Mouse (Mus musculus) gastrocnemius, postnatal 4 days (tissue): Measurements from ENCODE around the gene Fmo4. TPM values are rescaled to one million over a fixed set of nuclear protein-coding genes. Genes with fewer than 3 reads are reported as not detected.
"Not testable (repeated sequence)": the region's sequence is repeated elsewhere in the genome, so short reads cannot be mapped to it uniquely, and the experiment has no call there.

Experiments used
- DNase-seq, 2 experiments: peaks; one replicate each; pipeline ENCODE4 v3.0.0; 2021 to 2022; ENCODE audit warnings: low spot score in 2 of 2, mixed read lengths in 2 of 2
- total RNA-seq, 2 experiments: library from RNA; stranded (reverse); gene quantifications; 2 replicates each; pipeline ENCODE4 v1.2.3; 2021

The Fmo4 gene
- total RNA-seq, 2 experiments from 2014 or later, result 0.15 TPM; not detected in 1

- DNase-seq, result no peak
Observed at GRCm38 (mm10) chr1:162796441-162796840, 17.3 kb downstream of the Fmo4 start.

GRCm38 (mm10) chr1:162792306-162793044, 21.3 kb downstream of the Fmo4 start:
- DNase-seq, result no peak

GRCm38 (mm10) chr1:162785222-162785621, 28.6 kb downstream of the Fmo4 start:
- no peak for DNase-seq

- no peak for DNase-seq
Observed at GRCm38 (mm10) chr1:162783669-162784248, 30.0 kb downstream of the Fmo4 start.

GRCm38 (mm10) chr1:162781035-162781434, 32.7 kb downstream of the Fmo4 start:
- not testable (repeated sequence) for DNase-seq

GRCm38 (mm10) chr1:162777943-162778538, 35.7 kb downstream of the Fmo4 start:
- DNase-seq, result no peak

- no peak for DNase-seq
Observed at GRCm38 (mm10) chr1:162773661-162774060, 40.1 kb downstream of the Fmo4 start.

GRCm38 (mm10) chr1:162771617-162772360, 42.0 kb downstream of the Fmo4 start:
- DNase-seq, result no peak

GRCm38 (mm10) chr1:162752009-162752408, 61.8 kb downstream of the Fmo4 start:
- DNase-seq, result no peak

GRCm38 (mm10) chr1:162749607-162750006, 64.2 kb downstream of the Fmo4 start:
- DNase-seq, result no peak

GRCm38 (mm10) chr1:162748761-162749160, 65.0 kb downstream of the Fmo4 start:
- DNase-seq, result no peak

Other genes with a start within 250 kb of the Fmo4 start
- 10 to 100 TPM; 30.6 to 34.6 TPM for gene Vamp4, start 243.5 kb downstream of the Fmo4 start, total RNA-seq
- 10 to 100 TPM in 1 of 2 experiments, 1 to 10 TPM in 1; 6.5 to 14.9 TPM for gene Myoc, start 174.8 kb downstream of the Fmo4 start, total RNA-seq
- gene Myocos, start 155.8 kb downstream of the Fmo4 start, total RNA-seq, result not detected
- 100 to 1,000 TPM; 137 to 139 TPM for gene Prrc2c, start 73.4 kb downstream of the Fmo4 start, total RNA-seq
- 10 to 100 TPM; 49.6 to 62.8 TPM for gene Fmo1, start 52.6 kb upstream of the Fmo4 start, total RNA-seq
- 1 to 10 TPM; 2.7 to 3.4 TPM for gene Fmo2, start 84.8 kb upstream of the Fmo4 start, total RNA-seq
- under 1 TPM in 1 of 2 experiments, not detected in 1; 0.16 TPM for gene Fmo6, start 123.5 kb upstream of the Fmo4 start, total RNA-seq
- not detected for gene Fmo3, start 170.6 kb upstream of the Fmo4 start, total RNA-seq